Mouse (Mus musculus) right cerebral cortex, postnatal 36 days (tissue): ENCODE data around the gene Gm47996.

Experiments used
- DNase-seq, 2 experiments: peaks; one replicate each; pipeline ENCODE4 v3.0.0; 2022; ENCODE audit warnings: low spot score in 2 of 2, mixed read lengths in 1 of 2

Gene Gm47996

DNA sequence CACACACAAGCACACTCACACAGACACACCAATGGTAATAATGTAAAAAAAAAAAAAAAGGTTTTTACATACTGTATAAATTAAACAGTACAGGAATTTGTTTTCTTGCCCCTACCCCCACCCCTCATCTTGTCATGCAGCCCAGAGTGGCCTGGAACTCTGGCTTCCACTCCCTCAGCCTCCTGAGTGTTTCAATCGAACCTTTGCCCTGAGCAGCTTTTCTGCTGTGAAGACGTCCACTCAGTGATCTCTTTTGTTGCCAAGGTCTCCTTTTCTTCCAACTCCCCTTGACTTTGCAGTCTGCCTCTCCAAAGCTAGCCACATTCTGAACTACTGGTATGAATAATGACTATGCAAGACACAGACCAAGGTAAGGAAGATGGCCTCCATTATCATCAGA is 35.9 kb downstream of the Gm47996 start:
- DNase-seq, result no peak

DNA sequence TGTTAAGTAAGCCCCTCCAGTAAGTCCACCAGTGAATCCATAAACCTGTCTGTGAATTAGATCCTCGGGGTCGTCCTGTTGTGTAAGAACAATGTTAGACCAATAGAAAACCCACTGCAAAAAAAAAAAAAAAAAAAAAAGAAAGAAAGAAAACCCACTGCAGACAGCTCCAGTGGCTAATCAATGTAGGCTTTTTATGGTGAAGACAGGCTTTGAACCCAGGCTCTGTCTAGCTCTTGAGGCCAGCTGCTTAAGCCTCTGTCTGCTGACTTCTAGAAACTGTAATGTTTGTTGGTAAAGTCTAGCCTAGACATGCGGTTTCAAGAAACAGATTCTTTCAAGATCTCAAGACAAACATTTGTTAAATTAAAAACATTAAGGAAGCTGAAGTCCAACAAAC is 40.2 kb downstream of the Gm47996 start:
- DNase-seq, result no peak

DNA sequence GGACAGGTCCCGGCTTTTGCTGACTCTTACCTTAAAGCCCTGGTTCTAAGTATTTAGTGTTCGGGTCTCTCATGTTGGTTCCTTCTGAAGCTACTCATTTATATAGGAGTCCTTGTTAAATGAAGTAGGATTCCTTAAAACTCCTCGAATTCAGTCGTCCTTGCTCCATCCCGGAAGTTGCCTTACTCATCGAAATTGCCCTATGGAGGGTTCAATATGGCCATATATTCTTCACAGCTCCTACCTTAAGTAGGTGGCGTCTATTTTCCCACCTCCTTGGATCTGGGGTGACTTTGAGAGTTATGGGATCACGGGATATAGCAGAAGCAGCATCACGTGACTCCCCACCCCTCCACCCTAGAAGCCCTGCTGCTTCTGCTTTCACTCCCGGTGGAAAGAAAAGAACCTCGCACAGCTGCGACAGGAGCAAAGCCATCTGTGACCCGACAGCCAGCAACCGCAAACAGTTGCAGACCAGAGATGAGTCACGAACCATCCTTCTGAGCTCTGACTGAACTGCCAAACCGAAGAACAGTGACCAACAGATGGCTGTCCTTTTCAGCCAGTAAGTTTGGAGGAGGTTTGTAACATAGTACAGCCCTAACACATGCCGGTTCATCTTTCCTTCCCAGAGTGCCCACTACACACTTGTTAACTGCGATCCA is 40.7 kb downstream of the Gm47996 start:
- peak; percentile 50 to 65 for DNase-seq

DNA sequence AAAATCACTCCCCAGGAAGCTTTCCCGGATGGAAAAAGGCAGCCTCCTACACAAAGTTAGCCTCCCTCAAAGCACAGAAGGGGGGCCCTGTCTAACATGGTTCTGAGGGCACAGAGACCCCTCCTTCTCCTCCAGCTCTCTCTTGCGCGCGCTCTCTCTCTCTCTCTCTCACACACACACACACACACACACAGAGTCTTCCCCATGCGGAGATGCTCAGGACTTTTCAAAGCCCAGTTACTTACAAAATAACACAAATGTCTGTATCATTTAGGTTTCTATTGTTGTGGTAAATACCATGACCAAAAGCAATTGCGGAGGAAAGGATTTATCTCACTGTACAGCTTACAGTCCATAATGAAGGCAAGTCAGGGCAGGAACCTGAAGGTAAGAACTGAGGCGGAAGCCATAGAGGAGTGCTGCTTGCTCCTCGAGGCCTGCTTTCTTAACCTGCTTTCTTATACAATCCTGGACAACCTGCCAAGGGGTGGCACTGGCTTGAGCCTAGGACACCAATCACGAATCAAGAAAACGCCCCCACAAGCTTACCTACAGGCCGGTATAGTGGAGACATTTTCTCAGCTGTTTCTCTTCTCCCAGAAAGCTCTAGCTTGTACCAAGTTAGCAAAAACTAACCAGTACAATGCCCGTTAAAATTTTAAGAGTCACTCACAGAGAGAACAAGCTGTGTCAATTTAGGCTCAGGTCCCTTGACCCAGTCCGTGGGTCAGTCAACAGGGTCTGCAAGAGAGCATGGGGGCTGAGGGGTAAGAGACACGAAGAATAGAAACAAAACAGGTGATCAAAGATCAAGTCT is 41.5 kb downstream of the Gm47996 start:
- no peak for DNase-seq

DNA sequence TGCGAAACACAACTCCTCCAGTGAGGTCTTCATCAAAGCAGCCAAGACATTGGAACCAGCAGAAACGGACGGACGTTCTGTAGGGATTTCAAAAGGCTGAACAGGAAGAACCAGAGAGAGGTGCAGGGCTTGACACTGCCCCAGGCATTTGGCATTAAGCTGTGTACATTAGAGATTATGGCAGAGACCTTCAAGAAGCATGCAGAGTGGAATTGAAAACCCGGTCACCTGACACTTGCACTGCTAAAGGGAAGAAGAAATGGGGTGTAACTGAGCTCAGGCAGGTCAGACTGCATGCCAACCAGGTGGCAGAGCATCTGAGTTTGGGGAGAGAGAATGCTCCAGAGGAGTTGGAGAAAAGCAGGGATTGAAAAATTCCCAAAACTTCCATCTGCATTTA is 45.5 kb downstream of the Gm47996 start:
- DNase-seq, result no peak

DNA sequence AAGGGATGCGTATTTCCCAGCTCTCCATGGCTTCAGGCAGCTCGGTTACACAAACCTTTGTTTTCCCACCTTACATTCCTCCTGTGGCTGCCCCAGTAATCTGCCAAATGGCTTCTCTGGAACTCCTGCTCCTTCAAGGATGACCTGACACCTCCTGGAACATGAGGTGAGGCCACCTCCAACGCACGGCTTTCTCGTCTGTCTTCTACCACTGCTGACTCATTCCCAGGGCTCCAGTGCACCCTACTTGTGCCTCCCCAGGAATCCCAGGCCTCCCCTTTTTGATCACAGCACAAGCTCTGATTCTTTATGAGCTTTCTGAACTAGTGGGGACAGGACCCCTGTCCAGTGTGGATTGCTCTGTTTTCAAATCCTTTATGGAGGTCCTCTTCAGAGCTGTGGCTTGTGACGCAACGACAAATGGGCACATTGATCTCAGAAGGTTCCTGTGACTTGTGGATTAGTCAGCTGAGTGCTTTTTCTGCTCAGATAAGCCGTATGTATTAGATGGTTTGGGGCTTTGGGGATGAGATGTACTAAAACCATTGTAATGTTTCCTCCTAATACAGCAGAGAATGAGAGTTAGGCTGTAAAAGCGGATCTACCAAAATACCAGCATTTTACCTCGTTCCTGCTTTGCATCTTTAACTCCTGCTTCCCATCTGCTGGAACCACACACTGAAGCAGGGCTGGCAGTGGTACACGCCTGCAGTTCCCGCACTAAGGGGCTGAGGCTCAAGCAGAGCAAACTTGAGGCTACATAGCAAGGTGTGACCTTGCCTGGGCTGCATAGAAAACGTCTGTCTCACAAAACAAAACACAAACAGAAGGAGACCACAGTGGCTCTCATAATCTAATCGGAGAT is 48.4 kb downstream of the Gm47996 start:
- no peak for DNase-seq

DNA sequence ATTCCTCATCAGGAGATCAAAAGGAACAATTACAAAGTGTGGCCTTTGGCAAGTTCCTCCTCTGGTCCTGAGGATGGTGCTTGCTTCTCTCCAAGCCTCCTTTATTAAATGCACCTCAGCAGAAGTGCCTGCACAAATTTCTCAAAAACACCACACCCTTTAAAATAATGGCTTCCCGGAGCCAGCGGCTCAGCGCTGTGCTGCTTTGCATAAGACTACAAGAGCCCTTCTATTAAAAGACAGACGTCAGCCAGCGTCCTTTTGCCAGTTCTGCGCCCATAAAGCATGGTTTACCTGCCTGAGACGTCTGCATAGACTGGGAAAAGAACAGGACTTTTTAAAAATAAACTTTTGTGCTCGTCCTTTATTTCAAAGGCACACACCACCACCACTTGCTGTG is 49.1 kb downstream of the Gm47996 start:
- no peak for DNase-seq
